Mouse (Mus musculus) stomach, embryonic 16.5 days (tissue): ENCODE data around the gene Akr1c19. TPM values are rescaled to one million over a fixed set of nuclear protein-coding genes. Genes with fewer than 3 reads are reported as not detected.
"Not testable (repeated sequence)": the region's sequence is repeated elsewhere in the genome, so short reads cannot be mapped to it uniquely, and the experiment has no call there.

Experiments used
- ATAC-seq: fragments of 200-750 bp; cut with Nextera tagmentation; 2 replicates; pipeline ENCODE4 v1.8.0; 2017; ENCODE audit warnings: moderate number of reproducible peaks, moderate TSS enrichment; ENCODE audit not compliant: insufficient read depth, low FRiP score
- H3K27ac ChIP-seq: fragments of 300-500 bp; sonication (generic); 2 replicates; pipeline ENCODE4 v1.5.1; 2014; ENCODE audit warnings: low read length
- H3K27me3 ChIP-seq: fragments of 300-500 bp; sonication (generic); 2 replicates; pipeline ENCODE4 v1.6.1; 2014; ENCODE audit warnings: low read length, control low read depth, mixed read lengths; ENCODE audit not compliant: control insufficient read depth, insufficient read depth
- H3K36me3 ChIP-seq: fragments of 300-500 bp; sonication (generic); 2 replicates; pipeline ENCODE4 v1.6.1; 2014; ENCODE audit warnings: low read length; ENCODE audit not compliant: control insufficient read depth, insufficient read depth
- H3K4me1 ChIP-seq: fragments of 300-500 bp; sonication (generic); 2 replicates; pipeline ENCODE4 v1.6.1; 2014; ENCODE audit warnings: low read length, control low read depth, mixed read lengths; ENCODE audit not compliant: control insufficient read depth, insufficient read depth
- H3K4me2 ChIP-seq: fragments of 300-500 bp; sonication (generic); 2 replicates; pipeline ENCODE4 v1.6.1; 2014; ENCODE audit warnings: low read depth, low read length, mixed read lengths
- H3K4me3 ChIP-seq: fragments of 300-500 bp; sonication (generic); replicated peaks from 2 replicates; pipeline ENCODE4 v1.5.1; 2014; ENCODE audit warnings: mild to moderate bottlenecking, low read length
- H3K9ac ChIP-seq: fragments of 300-500 bp; sonication (generic); 2 replicates; pipeline ENCODE4 v1.6.1; 2014; ENCODE audit warnings: low read length
- H3K9me3 ChIP-seq: fragments of 300-500 bp; sonication (generic); replicated peaks from 2 replicates; pipeline ENCODE4 v1.6.1; 2016; ENCODE audit warnings: low read length, control low read depth; ENCODE audit not compliant: control insufficient read depth
- WGBS: fragments of 180-500 bp; shearing (Covaris S2); extraction: QIAGEN DNeasy Blood & Tissue Kit; methylation state at CpG from one replicate; pipeline ENCODE4 v1.1.7; 2014; 5-methylcytosine and 5-hydroxymethylcytosine counted together
- polyA plus RNA-seq: library from polyadenylated mRNA; unstranded; fragments of >200 nt; fragmentation: Nextera tagmentation; extraction: Ambion mirVana; gene quantifications from 2 replicates; pipeline ENCODE4 v1.2.1, GENCODE M21; 2015

Gene Akr1c19
- 123 and 129 TPM in 2 replicates for polyA plus RNA-seq

DNA sequence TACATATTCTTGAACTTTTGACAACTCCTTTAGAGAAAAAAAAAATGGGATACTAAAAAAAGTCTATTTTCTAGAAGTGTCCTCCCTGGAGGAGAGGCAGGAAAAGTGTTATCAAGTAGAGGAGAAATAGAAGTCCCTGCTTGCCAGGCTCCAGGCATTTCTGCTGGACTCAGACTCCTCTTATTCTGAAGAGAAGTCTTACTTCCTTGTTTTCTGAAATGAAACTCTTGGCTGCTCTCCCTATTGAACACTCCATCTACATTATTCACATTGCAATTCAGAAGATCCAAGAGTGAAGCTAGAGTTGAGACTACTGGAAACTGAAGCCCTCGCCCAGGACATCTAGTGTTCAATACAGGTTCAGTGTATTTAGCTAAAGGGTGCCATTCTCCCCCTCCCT is at the start of gene Akr1c19:
TSS of gene Akr1c19 (plus strand) at position 260 of the 400 bp plus-strand sequence.
- 61% methylated on average over 1 of the region's 1 CpGs for WGBS
- H3K9me3 ChIP-seq = no peaks in the 10 kb centered on the region
- no peaks in the 10 kb centered on the region for H3K27me3 ChIP-seq
- no peak within 1 kb of the TSS for H3K27ac ChIP-seq
- no peak within 1 kb of the TSS for H3K4me2 ChIP-seq
- H3K4me1 ChIP-seq = no peaks in the 10 kb centered on the region
- H3K36me3 ChIP-seq = no peaks in the 10 kb centered on the region
- no peak within 1 kb of the TSS for H3K9ac ChIP-seq
- no peak within 1 kb of the TSS for H3K4me3 ChIP-seq
- no peak for ATAC-seq

DNA sequence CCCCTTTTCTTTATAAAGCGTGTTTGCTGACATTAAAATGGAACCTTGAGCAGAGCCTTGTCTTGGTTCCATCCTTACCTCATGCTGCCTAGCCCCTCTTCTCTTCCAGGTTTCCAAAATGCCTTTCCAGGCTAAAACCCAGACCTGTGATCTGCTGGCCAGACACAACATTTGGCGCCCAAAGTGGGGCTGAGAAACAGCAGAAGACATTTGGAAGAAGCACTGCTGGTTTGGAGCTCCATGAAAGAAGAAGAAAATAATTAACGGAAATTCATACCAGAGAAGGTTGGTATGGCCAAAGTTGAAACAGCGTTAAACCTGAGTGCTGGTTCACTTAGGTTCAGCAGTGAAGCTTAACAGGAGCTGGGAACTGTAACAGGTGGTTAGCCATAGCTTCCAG is 47.2 kb upstream of the Akr1c19 start:
- not testable (repeated sequence) for H3K36me3 ChIP-seq, H3K27me3 ChIP-seq, H3K9ac ChIP-seq, H3K27ac ChIP-seq, H3K4me1 ChIP-seq, ATAC-seq, H3K4me3 ChIP-seq, H3K9me3 ChIP-seq, H3K4me2 ChIP-seq
- 92% methylated on average over 4 of the region's 4 CpGs for WGBS

GRCm38 (mm10) chr13:4183116-4183515 is 45.4 kb upstream of the Akr1c19 start:
- Histone ChIP-seq H3K4me3 (no peak overlapping the region), H3K27me3 (no peaks in the 10 kb centered on the region), H3K9me3 (0 out of 2 replicates have a peak, but pooled peaks cover 3% of the 10 kb centered on the region), H3K4me2 (no peak overlapping the region), H3K27ac (no peak overlapping the region), H3K9ac (no peak overlapping the region), H3K36me3 (no peaks in the 10 kb centered on the region), H3K4me1 (no peaks in the 10 kb centered on the region)
- WGBS = 66% methylated on average over 9 of the region's 9 CpGs
- ATAC-seq = no peak

DNA sequence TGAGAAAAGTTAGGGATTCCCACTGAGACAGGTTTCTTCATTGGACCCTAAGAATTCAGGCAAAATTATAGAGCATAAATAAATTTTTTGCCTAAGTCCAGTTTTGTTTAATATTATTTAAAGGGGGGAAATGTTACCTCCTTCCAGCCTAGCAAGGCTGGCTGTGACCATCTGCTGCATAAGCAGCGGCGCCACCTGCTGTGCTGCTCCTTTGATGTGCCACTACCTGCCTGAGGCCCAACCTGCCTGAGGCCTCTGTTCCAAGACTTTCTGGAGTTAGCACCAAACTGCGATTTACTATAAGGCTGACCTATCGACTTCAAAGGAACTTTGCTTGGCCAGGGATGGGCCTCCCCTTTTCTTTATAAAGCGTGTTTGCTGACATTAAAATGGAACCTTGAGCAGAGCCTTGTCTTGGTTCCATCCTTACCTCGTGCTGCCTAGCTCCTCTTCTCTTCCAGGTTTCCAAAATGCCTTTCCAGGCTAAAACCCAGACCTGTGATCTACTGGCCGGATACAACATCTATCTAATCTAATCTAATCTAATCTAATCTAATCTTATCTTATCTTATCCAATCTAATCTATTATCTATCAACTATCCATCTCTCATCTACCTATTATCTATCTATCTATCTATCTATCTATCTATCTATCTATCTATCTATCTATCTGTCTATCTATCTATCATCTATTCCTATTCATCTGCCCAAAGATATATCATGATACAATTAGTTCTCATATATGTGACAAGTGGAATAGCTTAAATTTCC is 41.7 kb upstream of the Akr1c19 start:
- H3K4me3 ChIP-seq, ATAC-seq, H3K4me2 ChIP-seq, H3K27me3 ChIP-seq, H3K36me3 ChIP-seq, H3K9me3 ChIP-seq, H3K27ac ChIP-seq, H3K9ac ChIP-seq, H3K4me1 ChIP-seq: not testable (repeated sequence)
- 72% methylated on average over 7 of the region's 7 CpGs for WGBS

DNA sequence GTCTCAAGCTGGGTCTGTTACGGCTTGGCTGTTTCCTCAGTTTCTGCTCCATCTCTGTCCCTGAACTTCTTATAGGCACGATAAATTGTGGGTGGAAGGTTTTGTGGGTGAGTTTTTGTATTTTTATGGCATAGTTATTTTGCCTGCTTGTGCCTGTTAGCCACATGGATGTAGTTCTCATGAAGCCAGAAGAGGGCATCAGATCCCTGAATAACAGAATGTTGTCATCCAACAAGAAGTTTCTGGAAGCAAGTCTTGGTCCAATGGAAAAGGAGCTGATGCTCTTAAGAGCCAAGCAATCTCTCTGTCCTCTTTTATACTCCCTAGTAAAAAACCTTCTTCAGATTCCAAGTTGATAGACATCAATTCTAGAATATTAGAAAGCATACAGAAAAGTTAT is 40.3 kb upstream of the Akr1c19 start:
- WGBS = 84% methylated on average over 2 of the region's 2 CpGs
- Histone ChIP-seq H3K9ac (no peak overlapping the region), H3K9me3 (no peaks in the 10 kb centered on the region), H3K27ac (no peak overlapping the region), H3K4me1 (no peaks in the 10 kb centered on the region), H3K36me3 (no peaks in the 10 kb centered on the region), H3K4me3 (no peak overlapping the region), H3K27me3 (no peaks in the 10 kb centered on the region), H3K4me2 (no peak overlapping the region)
- ATAC-seq = no peak

DNA sequence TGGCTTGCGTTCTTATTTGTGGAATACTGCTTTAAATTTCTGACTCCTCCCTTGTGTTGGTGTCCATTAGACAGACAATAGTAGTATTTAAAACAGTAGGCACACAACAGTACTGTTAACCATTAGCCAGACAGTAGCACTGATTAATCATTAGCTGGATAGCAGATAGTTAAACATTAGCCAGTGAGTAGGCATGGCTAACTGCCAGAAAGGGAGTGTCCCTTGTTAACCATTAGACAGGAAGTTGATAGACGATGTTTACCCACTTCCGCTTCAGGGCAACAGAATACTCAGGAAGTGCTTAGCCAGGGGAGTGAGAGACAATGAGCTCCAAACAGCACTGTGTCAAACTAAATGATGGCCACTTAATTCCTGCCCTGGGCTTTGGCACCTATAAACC is 37.6 kb upstream of the Akr1c19 start, which contains the start of gene Akr1c13:
TSS of gene Akr1c13 (plus strand) at position 247 of the 400 bp plus-strand sequence.
- no peaks in the 10 kb centered on the region for H3K9me3 ChIP-seq
- H3K27me3 ChIP-seq = no peaks in the 10 kb centered on the region
- peak within 1 kb of the TSS; percentile 40 for H3K4me2 ChIP-seq
- peak within 1 kb of the TSS; percentile 34 for H3K27ac ChIP-seq
- H3K4me3 ChIP-seq = peak within 1 kb of the TSS; percentile 39
- WGBS = 33% methylated on average over 3 of the region's 3 CpGs
- peak; percentile 95 for ATAC-seq
- H3K4me1 ChIP-seq = no peaks in the 10 kb centered on the region
- no peaks in the 10 kb centered on the region for H3K36me3 ChIP-seq
- peak within 1 kb of the TSS; percentile 47; the same call in 1 of the 2 replicates for H3K9ac ChIP-seq

DNA sequence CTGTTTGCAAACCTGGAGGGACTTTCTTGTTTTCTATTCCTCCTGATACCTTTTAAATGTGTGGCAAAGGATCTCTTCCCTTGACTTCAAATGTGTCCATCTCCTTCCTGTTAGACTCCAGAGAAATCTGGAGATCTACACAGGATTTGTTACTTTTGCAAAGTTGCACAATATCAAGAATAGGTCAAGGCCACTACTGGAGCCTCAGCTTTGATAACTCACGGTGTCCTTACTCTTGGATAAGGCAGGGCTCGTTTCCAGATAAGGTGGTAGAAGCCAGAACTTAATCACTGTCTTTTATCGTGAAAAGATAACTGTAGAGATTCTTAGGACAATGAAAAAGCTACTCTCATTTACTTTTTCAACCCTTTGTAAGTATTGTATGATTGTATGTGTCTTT is 36.0 kb upstream of the Akr1c19 start:
- 58% methylated on average over 3 of the region's 3 CpGs for WGBS
- H3K36me3 ChIP-seq = no peaks in the 10 kb centered on the region
- H3K27me3 ChIP-seq = no peaks in the 10 kb centered on the region
- no peak overlapping the region for H3K9ac ChIP-seq
- no peak for ATAC-seq
- H3K4me3 ChIP-seq = peak overlapping the region; percentile 19
- H3K9me3 ChIP-seq = no peaks in the 10 kb centered on the region
- H3K4me2 ChIP-seq = peak overlapping the region; percentile 31
- H3K4me1 ChIP-seq = no peaks in the 10 kb centered on the region
- no peak overlapping the region for H3K27ac ChIP-seq

GRCm38 (mm10) chr13:4206147-4206903 is 22.2 kb upstream of the Akr1c19 start:
- peak; percentile 82 for ATAC-seq
- Histone ChIP-seq H3K27ac (no peak overlapping the region), H3K9me3 (no peaks in the 10 kb centered on the region), H3K27me3 (no peaks in the 10 kb centered on the region), H3K36me3 (no peaks in the 10 kb centered on the region), H3K9ac (no peak overlapping the region), H3K4me2 (no peak overlapping the region), H3K4me1 (no peaks in the 10 kb centered on the region), H3K4me3 (no peak overlapping the region)
- WGBS = 47% methylated on average over 1 of the region's 1 CpGs
